Mouse (Mus musculus) CD8-positive naive resting alpha-beta T cell, adult 2 months (primary cell): Measurements from ENCODE around the gene Syt17.
"Not testable (repeated sequence)": the region's sequence is repeated elsewhere in the genome, so short reads cannot be mapped to it uniquely, and the experiment has no call there.

Source experiments
- DNase-seq, 2 experiments: peaks; one replicate each; pipeline ENCODE4 v3.0.0; 2022; ENCODE audit warnings: low read depth in 2 of 2, low spot score in 2 of 2

Gene Syt17

GRCm38 (mm10) chr7:118380056-118380455 is 68.0 kb downstream of the Syt17 start:
- no peak for DNase-seq

- no peak for DNase-seq
Observed at GRCm38 (mm10) chr7:118376590-118376989, 71.4 kb downstream of the Syt17 start.

GRCm38 (mm10) chr7:118375341-118375740 is 72.7 kb downstream of the Syt17 start:
- DNase-seq, result no peak

GRCm38 (mm10) chr7:118371361-118371760 is 76.7 kb downstream of the Syt17 start:
- no peak for DNase-seq

GRCm38 (mm10) chr7:118369705-118370104 is 78.3 kb downstream of the Syt17 start:
- DNase-seq, result no peak

GRCm38 (mm10) chr7:118365902-118366301 is 82.1 kb downstream of the Syt17 start:
- no peak for DNase-seq

GRCm38 (mm10) chr7:118365251-118365650 is 82.8 kb downstream of the Syt17 start:
- no peak for DNase-seq

- DNase-seq, result no peak
Observed at GRCm38 (mm10) chr7:118364353-118365007, 83.5 kb downstream of the Syt17 start.

- no peak for DNase-seq
Observed at GRCm38 (mm10) chr7:118363587-118364233, 84.3 kb downstream of the Syt17 start.

GRCm38 (mm10) chr7:118362931-118363330 is 85.1 kb downstream of the Syt17 start:
- DNase-seq, result no peak

GRCm38 (mm10) chr7:118362258-118362657 is 85.8 kb downstream of the Syt17 start:
- DNase-seq, result no peak

GRCm38 (mm10) chr7:118358977-118359376 is 89.0 kb downstream of the Syt17 start:
- DNase-seq, result no peak

GRCm38 (mm10) chr7:118356410-118357005 is 91.5 kb downstream of the Syt17 start:
- not testable (repeated sequence) for DNase-seq

- no peak for DNase-seq
Observed at GRCm38 (mm10) chr7:118350840-118351239, 97.2 kb downstream of the Syt17 start.

GRCm38 (mm10) chr7:118346943-118347342 is 101.1 kb downstream of the Syt17 start:
- DNase-seq, result no peak

- DNase-seq, result no peak
Observed at GRCm38 (mm10) chr7:118346432-118346831, 101.6 kb downstream of the Syt17 start.

GRCm38 (mm10) chr7:118345396-118345795 is 102.6 kb downstream of the Syt17 start:
- DNase-seq, result no peak

GRCm38 (mm10) chr7:118344701-118345100 is 103.3 kb downstream of the Syt17 start:
- DNase-seq, result no peak
